ENCODE assay signal across 23 mouse cellular contexts in the genomic region with DNA sequence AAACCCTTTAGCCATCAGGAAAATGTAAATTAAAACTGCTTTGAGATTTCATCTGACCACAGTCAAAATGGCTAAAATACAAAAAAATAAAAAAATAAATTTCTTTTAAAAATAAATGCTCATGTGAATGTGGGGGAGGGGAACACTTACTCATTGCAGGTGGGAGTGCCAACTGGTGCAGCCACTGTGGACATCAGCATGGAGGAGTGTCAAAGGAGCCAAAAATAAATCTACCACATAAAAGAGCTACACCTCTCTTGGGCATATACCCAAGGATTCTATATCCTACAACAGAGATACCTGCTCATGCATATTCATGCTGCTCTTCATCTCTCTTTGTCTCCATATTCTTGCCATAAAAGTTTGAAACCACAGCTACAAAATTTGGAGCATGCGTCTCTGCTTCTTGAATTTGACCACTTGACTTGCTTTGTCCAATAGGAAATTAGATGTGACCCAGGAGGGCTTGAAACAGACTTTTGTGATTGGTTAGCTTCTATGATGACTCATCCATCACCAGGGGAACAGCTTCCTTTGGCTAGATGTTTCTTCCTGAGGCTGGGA.
DNase-seq lines count a peak whose midpoint lies in the region; ATAC-seq and TF ChIP-seq lines count a peak whose summit lies in the region.
"Had no signal": no experiment of that assay in that cellular context is flagged by ENCODE, and none has a peak within 500 bp of the region (broad histone marks: within the 10 kb centered on the region; RNA-seq: fewer than 3 reads in every experiment).

No protein-coding gene starts in this region.

- TF ChIP-seq CTCF in lung, postnatal 0 days (IDR thresholded peaks at IDR 0.05), result no peak

- peak; percentile 28 to 56 for DNase-seq in frontal cortex, adult 2 months (ENCODE audit: extremely low spot score in 1 of 2, low spot score in 1 of 2)
- no peak for DNase-seq in frontal cortex, postnatal 10 days (ENCODE audit: low spot score in 2 of 2)
- peak; percentile 45 for DNase-seq in midbrain, embryonic 11.5 days (ENCODE audit: low spot score, missing footprints)
- peak; percentile 11 for DNase-seq in 416B (ENCODE audit: low read depth)
- peak; percentile 57 for DNase-seq in brain, adult 2 months (ENCODE audit: low read depth, low spot score)
- DNase-seq in lung, postnatal 0 days (ENCODE audit: low spot score), result no peak
- DNase-seq: adrenal gland, adult 8-10 months; adrenal gland, postnatal 25 days; cerebellum, adult 18-20 months; cerebellum, adult 9-10 months; cerebellum, postnatal 14 days; gastrocnemius, postnatal 10 days; gastrocnemius, postnatal 36 days; heart, adult 2 months; heart, postnatal 14 days; heart, postnatal 4 days had no signal

- H3K9ac ChIP-seq in midbrain, embryonic 11.5 days (ENCODE audit: low read length), result no peak overlapping the region
- no peak overlapping the region for H3K9ac ChIP-seq in midbrain, embryonic 13.5 days (replicated peaks)
- H3K9ac ChIP-seq in lung, postnatal 0 days (replicated peaks; ENCODE audit: low read depth), result no peak overlapping the region
- H3K9ac ChIP-seq: forebrain, embryonic 15.5 days; heart, embryonic 13.5 days; hindbrain, embryonic 14.5 days had no signal

- H3K36me3 ChIP-seq in midbrain, embryonic 11.5 days (ENCODE audit: control insufficient read depth, insufficient read depth, low read length), result no peaks in the 10 kb centered on the region
- no peaks in the 10 kb centered on the region for H3K36me3 ChIP-seq in midbrain, embryonic 13.5 days
- H3K36me3 ChIP-seq in lung, postnatal 0 days (ENCODE audit: insufficient read depth, low read length), result no peaks in the 10 kb centered on the region
- H3K36me3 ChIP-seq: forebrain, embryonic 15.5 days; heart, embryonic 10.5 days; heart, embryonic 13.5 days had no signal

- TF ChIP-seq EP300 in lung, postnatal 0 days (IDR thresholded peaks at IDR 0.05), result no peak

- no peak overlapping the region for H3K4me2 ChIP-seq in midbrain, embryonic 11.5 days
- H3K4me2 ChIP-seq in midbrain, embryonic 13.5 days (replicated peaks), result no peak overlapping the region
- no peak overlapping the region for H3K4me2 ChIP-seq in lung, postnatal 0 days (replicated peaks; ENCODE audit: low read depth, low read length)
- H3K4me2 ChIP-seq: heart, embryonic 13.5 days had no signal

- 88% methylated on average over 1 of the region's 1 CpGs for WGBS in midbrain, embryonic 11.5 days
- 90% methylated on average over 1 of the region's 1 CpGs for WGBS in midbrain, embryonic 13.5 days
- 82% methylated on average over 1 of the region's 1 CpGs for WGBS in lung, postnatal 0 days

- ATAC-seq in midbrain, embryonic 11.5 days (ENCODE audit: low FRiP score), result no peak
- no peak for ATAC-seq in midbrain, embryonic 13.5 days
- ATAC-seq in lung, postnatal 0 days, result no peak
- ATAC-seq: activated CD4-positive, CD25-positive, alpha-beta regulatory T cell, adult 4 months; inflammation-experienced regulatory T-cells, adult 6 months had no signal

- no peaks in the 10 kb centered on the region for H3K4me1 ChIP-seq in midbrain, embryonic 11.5 days (ENCODE audit: control insufficient read depth, insufficient read depth, low read length)
- peaks cover 15% of the 10 kb centered on the region for H3K4me1 ChIP-seq in midbrain, embryonic 13.5 days (replicated peaks)
- no peaks in the 10 kb centered on the region for H3K4me1 ChIP-seq in lung, postnatal 0 days (ENCODE audit: insufficient read depth, low read depth, low read length)
- H3K4me1 ChIP-seq: heart, embryonic 10.5 days; heart, embryonic 13.5 days had no signal

- H3K4me3 ChIP-seq in midbrain, embryonic 11.5 days (ENCODE audit: low read depth, low read length), result no peak overlapping the region
- no peak overlapping the region for H3K4me3 ChIP-seq in midbrain, embryonic 13.5 days (replicated peaks)
- no peak overlapping the region for H3K4me3 ChIP-seq in lung, postnatal 0 days (ENCODE audit: low read depth, low read length)
- H3K4me3 ChIP-seq: forebrain, embryonic 15.5 days; heart, adult 2 months; heart, embryonic 10.5 days; heart, embryonic 13.5 days had no signal

- no peaks in the 10 kb centered on the region for H3K9me3 ChIP-seq in midbrain, embryonic 11.5 days (ENCODE audit: control insufficient read depth, low read length)
- H3K9me3 ChIP-seq in midbrain, embryonic 13.5 days, result no peaks in the 10 kb centered on the region
- no peaks in the 10 kb centered on the region for H3K9me3 ChIP-seq in lung, postnatal 0 days (ENCODE audit: low read length)
- H3K9me3 ChIP-seq: forebrain, embryonic 15.5 days; heart, embryonic 10.5 days; heart, embryonic 13.5 days had no signal

- H3K27me3 ChIP-seq in midbrain, embryonic 11.5 days (ENCODE audit: control insufficient read depth, insufficient read depth, low read length), result no peaks in the 10 kb centered on the region
- H3K27me3 ChIP-seq in midbrain, embryonic 13.5 days, result no peaks in the 10 kb centered on the region
- H3K27me3 ChIP-seq in lung, postnatal 0 days (replicated peaks; ENCODE audit: insufficient read depth, low read length), result no peaks in the 10 kb centered on the region
- H3K27me3 ChIP-seq: forebrain, embryonic 15.5 days; heart, embryonic 13.5 days had no signal

- no peak overlapping the region for H3K27ac ChIP-seq in midbrain, embryonic 11.5 days (ENCODE audit: low read depth, low read length)
- H3K27ac ChIP-seq in midbrain, embryonic 13.5 days, result no peak overlapping the region
- no peak overlapping the region for H3K27ac ChIP-seq in lung, postnatal 0 days (ENCODE audit: low read length)
- H3K27ac ChIP-seq: heart, adult 2 months; heart, embryonic 10.5 days; heart, embryonic 13.5 days had no signal

Comparison
In these comparisons a context has a peak if more than half of its experiments do, and no peak if none do; other contexts are left out.
1. DNase-seq: peak in frontal cortex, adult 2 months (2 of 2), midbrain, embryonic 11.5 days (single experiment), 416B (single experiment) and brain, adult 2 months (single experiment); none in frontal cortex, postnatal 10 days (0 of 2) and lung, postnatal 0 days (single experiment).